Mouse (Mus musculus) hindlimb bud, embryonic 11.5 days (tissue): ENCODE results near the gene Gpank1.
A peak's percentile ranks its signal among the peaks of the same experiment; 100 is the strongest.

ENCODE experiments used
- DNase-seq: peaks from one replicate; pipeline ENCODE4 v3.0.0-alpha.2; 2012; ENCODE audit warnings: low read depth, low spot score; ENCODE audit errors: extremely low spot score

Gene Gpank1

DNA sequence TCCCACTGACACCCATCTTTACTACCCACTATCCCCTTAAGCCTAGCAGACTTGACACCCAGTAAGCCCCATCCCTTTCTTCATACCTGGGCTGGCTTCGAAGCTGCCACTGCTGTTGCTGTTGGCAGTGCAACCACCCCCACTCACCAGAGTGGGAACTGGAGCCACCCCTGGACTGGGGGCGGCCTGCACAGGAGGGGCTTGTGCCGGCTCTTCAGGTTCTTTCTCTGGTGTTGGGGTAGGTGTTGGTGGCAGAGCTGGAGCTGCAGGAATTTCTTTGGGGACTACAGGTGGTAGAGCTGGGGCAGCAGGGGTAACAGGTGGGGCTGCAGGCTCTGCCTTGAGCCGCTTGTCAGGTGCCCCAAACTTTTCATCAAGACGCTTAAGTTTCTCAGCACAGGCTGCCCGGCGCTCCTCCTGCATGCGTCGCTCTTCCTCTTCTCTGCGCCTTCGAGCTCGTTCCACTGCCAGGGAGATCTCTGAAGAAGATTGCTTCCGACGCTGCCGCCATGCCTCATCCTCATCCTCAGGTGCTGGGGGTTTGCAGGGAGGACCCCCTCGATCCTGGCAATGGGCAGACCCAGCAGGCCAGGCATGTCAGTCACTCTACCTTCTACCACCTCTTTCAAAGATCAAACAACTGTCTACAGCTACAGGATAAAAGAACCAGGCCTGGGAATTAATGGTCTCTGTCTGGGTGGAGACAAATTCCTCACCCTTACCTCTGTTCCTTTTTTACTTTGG lies 37.8 kb downstream of the Gpank1 start:
- no peak for DNase-seq

DNA sequence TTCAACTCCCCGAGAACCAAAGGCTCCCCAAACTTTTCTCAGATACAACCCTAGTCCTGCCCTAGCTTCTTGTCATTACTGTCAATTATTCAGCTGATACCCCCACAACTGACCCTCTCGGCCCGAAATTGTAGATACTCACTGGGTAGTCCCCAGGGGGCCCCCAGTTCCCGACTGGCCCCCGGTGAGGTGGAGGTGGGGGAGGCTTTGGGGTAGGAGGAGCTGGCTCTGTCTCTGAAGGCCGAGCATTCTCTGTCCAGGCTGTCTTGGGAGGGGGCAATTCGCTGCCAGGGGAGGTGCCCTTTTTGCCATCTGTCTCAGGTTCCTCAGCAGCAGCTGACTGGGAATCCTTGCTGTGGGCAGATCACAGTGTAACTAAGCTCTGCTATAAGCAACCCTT lies 38.4 kb downstream of the Gpank1 start:
- no peak for DNase-seq

DNA sequence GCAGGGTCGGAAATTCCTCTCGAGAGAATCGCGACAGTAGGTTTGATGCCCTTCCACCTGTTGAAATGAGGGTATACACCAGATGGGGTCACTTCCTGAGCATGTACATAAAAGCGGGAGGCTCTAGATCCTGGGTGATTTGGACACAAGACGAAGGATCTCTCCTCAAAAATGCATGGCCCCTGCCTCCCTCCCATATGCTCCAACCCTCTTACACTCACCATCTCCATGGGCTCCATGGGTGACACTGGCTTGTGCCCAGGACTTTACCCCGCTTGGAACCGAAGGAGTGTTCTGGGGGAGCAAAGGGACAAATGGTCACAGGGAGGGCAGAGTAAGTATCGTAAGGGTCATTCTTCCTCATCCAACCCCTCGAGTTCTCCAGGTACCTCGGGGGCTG lies 40.2 kb downstream of the Gpank1 start:
- DNase-seq = no peak

DNA sequence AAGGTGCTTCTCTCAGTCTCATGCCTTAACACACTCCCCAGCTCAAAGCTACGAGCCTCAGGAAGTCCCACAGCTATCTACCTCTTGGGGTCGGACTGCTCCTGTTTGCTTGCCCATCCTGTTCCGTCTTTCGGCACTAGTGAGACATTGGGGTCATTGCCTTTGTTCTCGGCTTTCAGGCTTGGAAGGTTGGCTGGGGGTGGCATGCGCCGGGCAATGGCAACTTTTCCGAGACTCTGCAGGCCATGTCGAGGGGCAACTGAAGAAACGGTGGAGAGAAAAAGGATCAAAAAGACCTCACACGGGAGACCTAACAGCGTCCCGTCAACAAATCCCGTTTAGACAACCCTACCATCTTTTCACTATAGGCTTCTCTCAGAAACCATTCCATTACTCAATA lies 40.9 kb downstream of the Gpank1 start:
- DNase-seq = no peak

DNA sequence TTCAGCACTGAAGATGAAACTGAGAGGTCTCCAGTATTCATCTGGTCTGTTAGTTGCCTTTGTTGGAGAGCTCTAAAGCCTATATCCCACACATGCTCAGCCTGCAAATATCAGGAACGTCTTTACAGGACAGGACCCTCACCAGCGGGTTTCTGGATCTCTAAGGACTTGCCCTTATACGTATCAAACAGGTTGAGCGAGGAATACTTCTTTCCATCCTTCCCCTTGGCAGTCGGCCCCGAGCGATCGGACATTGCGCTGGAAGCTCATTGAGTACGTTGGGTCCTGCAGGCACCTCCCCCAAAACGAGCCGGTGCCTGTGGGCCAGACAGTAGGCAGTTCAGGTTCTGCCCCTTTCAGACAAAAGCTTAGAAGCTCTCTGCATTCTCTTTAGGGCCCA lies 41.5 kb downstream of the Gpank1 start:
- no peak for DNase-seq

DNA sequence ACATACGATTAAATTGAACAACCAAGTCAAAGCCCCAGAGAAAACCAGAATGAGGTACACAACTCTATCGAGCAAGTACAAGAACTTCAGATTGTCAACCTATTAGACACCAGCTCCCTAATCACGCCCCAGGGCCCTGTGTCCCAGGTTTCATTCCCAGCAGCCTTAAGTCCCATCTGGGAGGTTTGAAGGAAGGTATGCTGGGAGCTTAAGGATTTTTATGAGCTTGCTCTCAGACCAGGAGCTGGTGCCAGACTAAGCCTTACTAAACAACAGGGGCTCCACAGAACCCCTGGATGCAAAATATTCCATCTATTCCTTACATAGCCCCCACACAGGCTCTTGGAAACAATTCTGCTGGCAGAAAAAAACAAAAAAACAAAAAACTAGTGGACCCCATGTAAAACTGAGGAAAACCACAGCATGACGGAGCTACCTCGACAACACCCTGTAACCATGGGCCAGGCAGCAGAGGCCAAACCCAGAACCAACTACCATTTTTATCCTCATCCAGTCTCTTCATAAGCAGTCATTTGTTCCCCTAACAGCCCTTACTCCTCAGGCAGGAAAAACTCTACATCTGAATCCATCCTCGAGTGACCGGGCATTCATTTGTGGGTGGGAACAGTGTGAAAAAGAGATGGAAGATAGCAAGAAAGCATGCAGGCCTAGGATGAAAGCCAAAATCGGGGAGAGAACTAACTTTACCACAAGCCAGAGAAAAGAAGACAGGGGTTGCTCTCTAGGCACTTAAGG lies 42.2 kb downstream of the Gpank1 start:
- no peak for DNase-seq

DNA sequence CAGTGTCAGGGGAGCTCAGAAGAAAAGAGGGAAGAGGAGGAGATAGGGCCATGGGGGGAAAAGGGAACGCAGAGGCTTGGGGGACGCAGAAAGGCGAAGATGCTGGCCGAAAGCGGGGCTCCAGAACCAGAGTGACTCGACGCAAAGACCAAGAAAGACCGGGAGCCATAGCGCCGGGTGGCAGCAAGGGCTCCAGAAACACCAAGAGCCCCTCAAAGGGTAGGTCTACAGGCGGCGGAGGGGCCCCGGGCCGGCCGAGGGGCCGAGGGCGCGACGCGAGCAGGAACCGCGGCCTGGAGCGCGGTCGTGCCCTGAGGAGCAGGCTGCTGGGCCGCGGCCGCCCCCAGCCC lies 42.9 kb downstream of the Gpank1 start:
- no peak for DNase-seq

DNA sequence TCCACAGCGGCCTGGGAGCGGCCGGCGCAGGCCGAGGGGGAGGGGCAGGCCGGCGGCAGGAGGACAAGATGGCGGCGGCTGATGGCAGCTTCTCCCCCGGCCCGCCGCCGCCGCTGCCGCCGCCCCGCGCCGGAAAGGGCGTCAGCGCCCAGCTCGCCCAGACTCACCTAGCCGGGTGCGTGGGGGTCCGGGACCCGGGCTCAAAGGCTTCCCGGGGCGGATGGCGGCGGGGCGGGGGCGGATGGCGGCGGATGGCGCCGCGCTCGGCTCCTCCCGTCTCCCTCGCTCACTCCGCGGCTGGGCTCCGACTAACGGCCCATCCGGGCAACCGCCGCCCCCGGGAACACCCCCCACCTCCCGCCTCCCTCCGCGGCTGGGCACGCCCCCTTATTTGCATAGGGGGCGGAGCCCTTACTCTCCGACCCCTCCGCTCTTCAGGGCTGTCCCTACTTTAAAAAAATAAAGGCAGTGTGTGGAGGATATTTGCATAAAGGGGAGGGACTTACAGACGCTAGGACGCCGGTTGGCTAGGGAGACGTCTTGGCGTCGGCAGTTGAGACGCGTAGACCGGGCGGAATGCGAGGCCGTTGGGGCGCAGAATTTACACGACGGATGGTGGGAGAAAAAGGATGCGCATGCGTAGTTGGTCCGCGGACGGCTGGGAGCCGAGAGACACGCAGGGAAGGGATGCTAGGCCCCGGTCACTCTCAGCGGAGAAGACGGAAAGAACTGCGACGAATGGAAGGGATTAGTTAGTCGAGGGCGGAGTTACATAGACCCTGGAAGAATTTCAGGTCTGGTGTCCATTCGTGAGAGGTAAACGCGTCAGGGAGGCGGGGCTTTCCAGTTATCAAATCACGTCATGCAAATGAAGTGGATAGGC lies 43.6 kb downstream of the Gpank1 start, which contains the start of gene Prrc2a:
Prrc2a (minus strand) TSS at position 330 of the 883 bp plus-strand sequence.
- peak; percentile 93 for DNase-seq

DNA sequence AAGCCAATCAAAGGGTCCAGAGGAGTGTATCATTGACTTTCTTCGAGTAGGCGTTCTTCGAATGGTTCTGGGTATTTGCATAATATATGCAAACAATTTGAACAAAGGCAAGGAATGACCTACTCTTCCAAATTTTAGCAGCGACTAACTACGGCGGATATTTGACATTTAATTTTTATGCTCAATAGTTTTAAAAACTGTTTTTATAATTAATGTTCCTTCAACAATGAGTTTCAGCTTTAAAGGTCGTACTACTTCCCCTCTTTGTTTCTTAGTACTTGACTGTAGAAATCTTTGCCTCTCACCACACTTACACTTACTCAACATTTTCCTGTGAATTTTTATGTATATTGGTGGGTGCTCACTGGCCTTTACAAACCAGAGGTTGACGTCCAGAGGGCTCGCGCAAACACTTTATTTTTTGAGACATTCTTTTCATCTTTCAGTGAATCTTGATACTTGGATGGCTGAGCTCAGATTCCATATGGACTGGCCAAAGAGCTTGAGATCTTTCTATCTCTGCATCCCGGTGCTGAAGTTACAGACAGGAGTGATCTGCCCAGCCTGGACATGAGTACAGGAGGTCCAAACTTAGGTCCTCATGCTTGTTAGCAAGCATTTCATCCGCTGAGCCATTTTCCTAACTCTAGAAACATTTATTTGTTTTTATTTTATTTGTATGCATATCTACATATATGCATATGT lies 44.3 kb downstream of the Gpank1 start:
- DNase-seq = no peak

DNA sequence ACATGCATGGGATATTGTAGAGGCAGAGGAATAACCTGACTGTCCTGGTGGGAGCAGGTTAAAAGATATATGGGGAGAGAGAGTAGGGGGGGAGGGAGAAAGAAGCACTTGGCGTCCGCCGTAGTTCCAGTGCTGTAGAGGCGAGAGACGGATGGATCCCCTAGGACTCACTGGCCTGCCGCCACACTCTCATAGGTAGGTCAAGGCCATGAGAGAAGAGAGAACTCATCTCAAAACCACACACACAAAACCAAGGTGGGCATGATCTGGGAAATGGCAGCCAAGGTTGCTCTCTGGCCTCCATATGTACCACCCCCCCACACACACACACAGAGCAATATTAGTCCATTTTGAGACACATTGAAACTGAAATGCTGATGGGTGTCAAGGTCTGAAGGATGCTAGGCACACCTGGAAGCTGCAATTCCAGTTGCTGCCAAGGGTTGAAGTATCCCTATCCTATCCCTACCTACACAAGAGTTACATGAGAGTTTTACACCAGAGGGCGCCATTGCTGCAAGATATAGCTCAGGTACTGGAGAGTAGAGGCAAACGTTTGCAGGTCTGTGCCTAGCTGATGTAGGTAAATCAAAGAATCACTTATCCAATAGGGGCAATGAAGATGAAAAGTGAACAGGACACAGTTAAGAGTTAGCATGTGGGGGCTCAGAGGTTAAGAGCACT lies 45.2 kb downstream of the Gpank1 start:
- DNase-seq = no peak

DNA sequence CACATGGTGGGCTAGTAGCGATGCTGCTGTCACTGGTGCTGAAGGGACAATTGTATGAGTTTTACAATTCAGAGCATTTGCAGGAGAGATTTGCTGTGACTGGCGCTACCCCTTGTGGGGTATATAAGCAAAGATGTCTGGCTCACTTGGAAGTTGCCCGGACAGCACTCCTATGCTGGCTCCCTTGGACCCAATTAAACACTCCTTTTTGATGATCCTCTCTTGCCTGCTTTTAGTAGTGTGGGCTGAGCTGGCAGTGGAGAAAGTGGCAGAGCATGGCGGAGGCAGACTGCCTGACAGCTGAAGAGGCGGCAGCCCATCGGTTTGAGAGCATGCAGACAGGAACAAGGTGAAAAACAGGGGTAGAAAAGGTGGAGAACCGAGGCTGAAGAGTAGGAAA lies 46.5 kb downstream of the Gpank1 start:
- no peak for DNase-seq

DNA sequence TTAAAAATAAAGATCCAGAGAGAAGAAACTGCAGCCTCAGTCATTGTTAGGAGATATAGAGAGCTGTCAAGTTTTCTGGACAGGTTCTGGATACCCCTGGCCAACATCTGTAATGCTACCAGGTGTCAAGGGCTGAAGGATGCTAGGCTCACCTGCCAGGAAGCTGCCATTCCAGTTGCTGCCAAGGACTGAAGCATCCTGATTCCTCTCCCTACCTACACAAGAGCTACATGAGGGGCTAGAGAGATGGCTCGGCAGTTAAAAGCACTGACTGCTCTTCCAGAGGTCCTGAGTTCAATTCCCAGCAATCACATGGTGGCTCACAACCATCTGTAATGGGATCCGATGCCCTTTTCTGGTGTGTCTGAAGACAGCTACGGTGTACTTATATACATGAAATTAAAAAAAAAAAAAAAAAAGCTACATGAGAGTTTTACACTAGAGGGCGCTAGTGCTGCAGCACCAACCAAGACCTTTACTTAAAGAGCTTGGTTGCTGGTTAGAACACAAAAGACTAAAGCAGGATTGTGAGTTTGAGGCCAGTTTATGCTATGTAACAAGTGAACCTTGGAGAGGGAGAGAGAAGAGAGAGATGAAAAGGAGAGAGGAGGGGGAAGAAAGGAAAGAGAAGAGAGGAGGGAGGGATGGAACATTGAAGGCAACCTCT lies 47.4 kb downstream of the Gpank1 start:
- no peak for DNase-seq

DNA sequence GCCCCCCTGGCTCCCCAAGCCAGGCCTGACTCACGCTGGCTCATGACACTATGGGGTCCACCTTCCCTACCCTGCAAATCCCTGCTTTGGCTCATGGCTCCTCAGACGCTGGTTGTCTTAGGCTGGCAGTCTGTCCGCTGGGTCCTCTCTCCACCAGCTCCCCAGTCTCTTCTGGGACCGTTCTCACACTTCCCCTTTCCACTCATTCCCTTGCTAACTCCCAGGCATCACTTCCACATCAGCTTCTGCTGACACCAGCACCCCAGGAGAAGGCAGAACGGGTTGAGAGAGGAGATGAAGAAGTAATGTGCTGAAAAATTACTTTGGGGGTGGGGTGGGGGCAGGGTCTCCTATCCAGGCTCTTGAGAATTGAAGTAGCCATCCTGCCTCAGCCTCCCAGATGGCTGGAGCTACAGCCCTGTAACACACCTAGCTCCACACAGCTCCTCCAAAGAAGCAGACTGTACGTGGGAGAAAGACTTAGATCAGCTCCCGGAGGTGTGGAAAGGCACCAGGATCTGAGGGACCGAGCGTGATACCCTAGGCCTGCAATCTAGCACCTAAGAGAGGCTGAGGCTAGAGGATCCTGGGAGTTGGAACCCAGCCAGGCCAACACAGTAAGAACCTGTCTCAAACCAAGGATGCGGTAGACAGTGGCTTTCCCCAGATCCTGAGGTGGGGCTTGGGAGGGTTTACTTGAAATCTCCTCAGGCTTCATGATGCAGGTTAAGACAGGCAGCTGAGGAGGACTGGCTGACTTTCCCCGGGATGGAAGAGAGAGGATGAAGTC lies 51.4 kb downstream of the Gpank1 start:
- DNase-seq = no peak

DNA sequence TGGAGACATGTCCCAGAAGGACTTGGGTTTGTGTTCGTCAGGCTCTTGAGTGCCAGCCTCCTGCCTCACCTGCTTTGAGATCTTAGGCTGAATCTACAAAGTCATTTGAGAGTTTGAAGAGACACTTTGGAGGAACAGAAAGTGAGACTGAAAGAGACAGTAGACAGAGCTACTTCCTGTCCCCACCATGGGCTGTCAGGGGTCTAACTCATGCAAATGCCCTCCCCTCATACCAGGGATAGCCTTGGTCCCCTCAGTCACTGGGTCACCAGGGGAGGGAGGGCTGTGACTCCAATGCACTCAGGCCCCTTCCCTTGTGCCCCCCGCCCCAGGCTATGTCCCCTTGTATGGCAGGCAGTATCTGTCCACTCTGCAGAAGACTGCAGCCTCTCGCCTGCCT lies 52.1 kb downstream of the Gpank1 start:
- no peak for DNase-seq
